Mouse (Mus musculus) fat pad, adult 2 months (tissue): Measurements from ENCODE around the gene Snupn.
"Not testable (repeated sequence)": the region's sequence is repeated elsewhere in the genome, so short reads cannot be mapped to it uniquely, and the experiment has no call there.

Experiments used
- DNase-seq: peaks from one replicate; pipeline ENCODE4 v3.0.0-alpha.2; 2011; ENCODE audit warnings: low read depth, low spot score; ENCODE audit errors: extremely low read depth

Gene Snupn

DNA sequence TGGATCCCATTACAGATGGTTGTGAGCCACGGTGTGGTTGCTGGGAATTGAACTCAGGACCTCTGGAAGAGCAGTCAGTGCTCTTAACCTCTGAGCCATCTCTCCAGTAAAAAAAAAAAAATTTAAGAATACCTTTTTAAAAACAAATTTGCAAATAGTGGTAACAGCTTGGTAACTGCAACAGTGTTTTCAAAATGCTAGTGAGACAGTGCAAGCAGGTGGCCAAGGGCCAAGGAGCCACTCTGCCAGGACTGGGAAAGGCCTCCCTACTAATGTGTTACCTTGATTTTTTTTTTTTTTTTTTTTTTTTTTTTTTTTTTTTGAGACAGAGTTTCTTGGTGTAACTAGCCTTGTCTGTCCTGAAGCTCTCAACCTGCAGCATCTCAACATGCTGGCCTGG is 46.5 kb downstream of the Snupn start:
- DNase-seq: not testable (repeated sequence)

DNA sequence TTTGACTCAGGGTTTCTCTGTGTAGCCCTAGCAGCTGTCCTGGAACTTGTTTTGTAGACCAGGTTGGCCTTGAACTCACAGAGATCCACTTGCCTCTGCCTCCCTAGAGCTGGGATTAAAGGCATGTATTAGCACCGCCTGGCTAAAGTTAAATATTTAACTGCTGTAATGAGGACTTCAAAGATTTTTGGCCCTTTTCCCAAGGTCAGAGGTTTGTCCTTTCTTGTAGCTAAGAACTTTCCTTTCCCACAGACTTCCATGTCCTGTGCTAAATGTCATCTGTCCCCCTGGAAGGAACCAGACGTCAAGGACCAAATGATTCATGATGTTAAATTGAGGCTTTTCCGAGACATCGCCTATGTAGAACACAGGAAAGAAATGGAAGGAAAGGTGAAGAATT is 52.3 kb downstream of the Snupn start:
- no peak for DNase-seq

DNA sequence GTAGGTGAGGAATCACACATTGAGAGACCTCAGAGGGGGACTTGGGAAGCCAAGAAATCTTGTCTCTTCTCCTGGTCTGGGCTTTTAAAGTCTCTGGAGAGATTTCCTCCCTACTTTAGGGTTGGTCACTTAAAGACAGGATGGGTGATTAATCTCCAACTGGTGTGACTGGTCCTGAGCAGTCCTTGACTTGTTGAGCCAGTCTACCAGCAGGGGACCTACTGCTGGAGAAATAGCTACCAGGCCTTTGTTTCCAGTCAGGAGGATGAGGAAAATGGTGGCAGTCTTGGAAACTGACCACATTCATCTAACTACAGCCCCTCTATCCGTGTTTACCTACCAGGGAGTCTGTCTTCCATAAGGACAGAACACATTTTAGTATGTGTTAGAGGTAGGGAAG is 61.7 kb downstream of the Snupn start:
- no peak for DNase-seq

DNA sequence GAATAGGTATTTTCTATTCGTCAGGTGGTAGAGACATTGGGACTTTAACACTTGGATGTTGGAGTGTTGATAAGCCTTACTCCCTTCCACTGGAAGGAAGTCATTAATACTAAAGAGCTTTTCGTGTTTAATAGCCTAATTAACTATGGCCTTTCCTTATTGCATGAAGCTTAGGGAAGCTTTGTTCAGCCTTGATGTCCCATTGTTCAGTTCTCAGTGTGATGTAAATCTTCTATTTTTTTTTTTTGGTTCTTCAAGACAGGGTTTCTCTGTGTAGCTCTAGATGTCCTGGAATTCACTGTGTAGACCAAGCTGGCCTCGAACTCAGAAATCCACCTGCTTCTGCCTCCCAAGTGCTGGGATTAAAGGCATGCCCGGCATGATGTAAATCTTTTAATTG is 62.2 kb downstream of the Snupn start:
- DNase-seq: no peak

DNA sequence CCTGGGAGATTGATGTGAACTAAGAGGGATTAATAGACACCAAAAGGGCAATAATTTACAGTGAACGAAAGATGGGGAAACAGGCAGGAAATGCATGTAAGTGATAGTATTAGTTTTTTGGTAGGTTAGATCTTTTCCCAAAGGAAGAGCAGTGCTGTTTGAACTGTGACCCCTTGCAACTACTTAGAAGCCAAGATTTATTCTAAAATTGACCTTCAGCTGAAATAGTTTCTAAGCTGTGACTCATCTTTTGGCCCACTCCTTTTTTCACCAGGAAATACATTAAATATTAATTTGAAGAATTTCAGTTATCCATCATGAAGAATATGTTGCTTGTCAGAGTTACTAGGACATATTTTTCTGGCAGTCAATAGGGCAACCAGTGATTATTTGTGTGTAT is 63.1 kb downstream of the Snupn start:
- no peak for DNase-seq

DNA sequence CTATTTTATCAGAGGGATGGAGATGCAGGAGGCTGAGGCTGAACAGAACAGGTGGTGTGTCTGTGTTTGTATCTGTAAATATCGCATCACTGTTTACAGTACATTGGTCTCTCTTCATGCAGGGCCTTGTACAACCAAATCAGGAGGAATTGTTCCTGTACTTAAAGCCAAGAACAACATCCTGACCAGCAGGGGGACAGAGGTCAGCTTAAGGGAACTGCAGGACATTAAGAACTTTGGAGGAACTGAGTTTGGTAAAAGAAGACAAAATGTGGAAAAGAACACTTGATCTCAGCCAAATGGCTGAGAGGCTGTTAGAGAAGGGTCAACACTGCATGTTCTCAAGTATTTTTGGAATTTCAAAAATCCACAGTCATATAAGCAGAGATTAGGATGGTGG is 64.1 kb downstream of the Snupn start:
- no peak for DNase-seq

DNA sequence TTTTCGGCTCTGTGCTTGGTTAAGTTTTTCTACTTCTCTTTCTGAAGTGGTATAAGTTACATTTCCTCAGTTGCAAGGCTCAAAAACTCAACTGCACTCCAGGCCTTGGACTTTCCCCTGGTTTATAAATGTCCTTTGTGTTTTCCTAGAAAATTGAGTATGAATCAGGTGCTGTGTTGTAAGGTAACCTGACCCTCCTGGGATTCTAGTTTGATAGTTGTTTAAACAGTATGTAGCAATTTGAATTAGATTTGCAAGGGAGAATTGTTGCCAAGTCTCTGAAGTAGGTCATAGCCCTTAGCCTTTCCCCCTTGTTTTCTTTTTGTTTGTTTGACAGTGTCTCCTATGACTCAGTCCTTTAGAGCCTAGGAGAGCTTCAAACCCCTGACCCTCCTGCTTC is 67.0 kb downstream of the Snupn start:
- DNase-seq: no peak

DNA sequence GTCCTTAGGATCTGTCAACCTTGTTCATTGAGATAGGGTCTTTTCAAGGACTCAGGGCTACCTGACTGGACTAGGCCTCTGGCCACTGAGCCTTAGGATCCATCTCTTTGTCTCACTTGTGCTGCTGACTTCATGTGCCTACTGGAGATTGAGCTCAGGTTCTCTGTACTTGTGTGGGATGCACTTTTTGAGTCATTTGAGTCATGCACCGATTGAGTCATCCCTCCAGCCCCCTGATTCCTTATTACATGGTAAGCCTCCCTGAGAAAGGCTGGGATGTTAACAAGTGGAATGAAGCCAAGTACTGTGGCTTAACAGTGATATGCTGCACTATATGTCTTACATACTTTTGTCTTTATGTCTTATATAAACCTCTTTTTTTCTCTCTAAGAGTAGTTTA is 81.1 kb downstream of the Snupn start:
- DNase-seq: no peak
